Mouse (Mus musculus) cerebellum, postnatal 25 days (tissue): ENCODE data around the gene Galm.
A peak's percentile ranks its signal among the peaks of the same experiment; 100 is the strongest.

Experiments
- DNase-seq, 2 experiments: peaks; one replicate each; pipeline ENCODE4 v3.0.0; 2021; ENCODE audit warnings: mixed read lengths in 2 of 2

The Galm gene

DNA sequence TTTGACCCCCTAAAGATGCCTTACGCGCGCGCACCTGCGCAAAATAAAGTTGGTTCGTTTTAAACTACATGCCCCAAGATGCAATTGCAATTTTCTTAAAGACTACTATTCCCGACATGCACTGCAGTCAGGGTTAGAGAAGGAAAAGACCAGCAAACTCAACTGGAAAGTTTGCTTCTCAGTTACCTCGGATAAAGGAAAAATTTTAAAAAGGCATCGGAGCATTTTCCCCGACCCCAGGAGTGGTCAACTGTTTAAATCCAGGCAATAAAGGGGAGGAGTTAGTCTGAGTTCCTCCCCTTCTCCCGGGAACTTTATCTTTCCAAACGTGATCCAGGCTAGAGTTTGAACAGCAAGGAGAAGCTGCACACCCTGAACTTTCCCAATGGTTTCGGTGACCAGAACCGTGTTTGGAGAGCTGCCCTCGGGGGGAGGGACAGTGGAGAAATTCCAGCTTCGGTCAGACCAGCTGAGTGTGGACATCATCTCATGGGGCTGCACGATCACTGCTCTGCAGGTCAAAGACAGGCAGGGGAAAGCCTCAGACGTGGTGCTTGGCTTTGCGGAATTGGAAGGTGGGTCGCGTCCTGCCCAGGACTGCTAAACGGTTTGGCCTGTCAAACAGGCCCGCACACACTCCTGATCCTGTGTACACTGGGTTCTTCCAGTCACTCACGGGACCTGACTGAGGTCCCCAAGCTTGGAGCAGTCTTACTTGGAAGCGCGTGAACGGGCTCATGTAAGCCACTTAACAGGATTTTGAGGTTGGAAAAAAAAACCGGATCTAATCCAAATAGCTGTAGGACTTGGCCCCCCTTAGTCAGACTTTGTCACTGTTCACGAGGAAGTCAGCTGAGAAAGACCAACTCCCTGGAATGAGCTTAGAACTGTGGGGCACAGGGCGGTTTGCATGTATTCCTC, at the start of gene Galm:
Galm (plus strand) TSS at position 141 of the 921 bp plus-strand sequence.
- peak; percentile 28 to 40 for DNase-seq

DNA sequence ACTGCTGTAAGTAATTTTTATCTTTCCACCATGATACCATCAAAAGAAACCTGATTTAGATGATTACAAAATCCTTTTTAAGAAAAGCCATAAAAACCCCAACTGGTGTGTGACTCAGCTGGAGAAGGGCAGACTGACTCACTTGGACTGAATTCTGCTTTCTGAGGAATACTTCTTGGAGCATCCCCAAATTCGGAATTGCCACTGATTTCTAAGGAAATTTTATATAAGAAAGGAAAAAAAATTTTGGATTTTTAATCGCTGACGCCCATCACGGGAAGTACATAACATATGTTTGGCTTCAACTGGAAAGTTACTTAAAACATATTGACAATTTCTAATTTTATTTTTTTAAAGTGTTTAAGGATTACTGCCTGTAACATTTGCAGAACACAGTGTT, 48.5 kb upstream of the Galm start:
- DNase-seq: no peak

DNA sequence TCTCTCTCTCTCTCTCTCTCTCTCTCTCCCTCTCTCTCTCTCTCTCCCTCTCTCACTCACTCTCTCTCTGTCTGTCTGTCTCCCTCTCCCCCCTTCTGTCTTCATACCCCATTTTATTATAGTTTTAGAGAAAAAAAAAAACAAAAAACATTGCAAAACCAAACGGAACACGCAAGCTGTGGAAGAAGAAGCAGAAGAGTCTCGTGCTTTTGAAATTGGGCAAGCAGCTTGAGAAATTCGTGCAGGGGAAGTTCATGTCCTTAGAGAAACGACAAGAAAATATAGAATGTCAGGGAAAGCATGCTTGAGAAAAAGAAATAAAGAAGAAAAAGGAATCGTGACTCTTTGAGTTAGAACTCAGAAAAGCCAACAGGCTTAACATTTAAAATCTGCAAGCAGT, 44.0 kb upstream of the Galm start:
- DNase-seq: no peak

DNA sequence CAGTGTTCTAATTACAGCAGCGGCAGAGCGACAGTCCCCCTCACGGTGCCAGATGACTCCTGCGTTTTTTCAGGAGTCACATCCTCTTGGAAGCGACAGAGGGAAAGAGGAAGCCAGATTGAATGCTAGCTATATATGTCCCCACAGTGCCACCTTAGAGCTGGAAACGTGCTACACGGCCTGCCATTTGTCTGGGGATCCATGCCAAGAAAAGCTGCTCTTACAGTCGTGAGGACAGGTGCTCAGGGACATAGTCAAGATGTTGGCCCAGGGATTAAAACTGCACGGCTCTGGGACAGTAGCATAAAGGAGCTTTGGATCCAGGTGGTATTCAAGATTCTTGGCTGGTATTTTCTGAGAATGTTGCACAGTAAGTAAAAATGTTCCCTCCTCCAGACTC, 42.8 kb upstream of the Galm start:
- DNase-seq: peak; percentile 14 to 34

DNA sequence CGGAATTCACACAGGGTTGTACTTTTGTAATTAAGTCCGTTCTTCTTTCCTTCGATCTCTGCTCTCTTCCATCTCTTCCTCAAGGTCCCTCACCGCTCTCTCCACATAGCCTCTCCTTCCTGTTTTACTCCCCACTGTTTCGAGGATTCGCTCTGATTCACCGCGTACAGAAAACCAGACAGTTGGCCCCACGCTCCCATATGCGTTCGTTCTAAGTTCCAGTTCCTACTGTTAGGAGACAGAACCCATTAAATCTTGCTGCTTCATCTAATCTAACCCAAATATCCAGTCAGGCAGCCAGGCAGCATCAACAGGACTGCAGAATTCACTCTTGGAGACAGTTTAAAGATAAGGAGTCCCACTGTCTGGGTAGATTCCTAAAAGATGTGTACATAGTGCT, 40.7 kb upstream of the Galm start:
- no peak for DNase-seq

DNA sequence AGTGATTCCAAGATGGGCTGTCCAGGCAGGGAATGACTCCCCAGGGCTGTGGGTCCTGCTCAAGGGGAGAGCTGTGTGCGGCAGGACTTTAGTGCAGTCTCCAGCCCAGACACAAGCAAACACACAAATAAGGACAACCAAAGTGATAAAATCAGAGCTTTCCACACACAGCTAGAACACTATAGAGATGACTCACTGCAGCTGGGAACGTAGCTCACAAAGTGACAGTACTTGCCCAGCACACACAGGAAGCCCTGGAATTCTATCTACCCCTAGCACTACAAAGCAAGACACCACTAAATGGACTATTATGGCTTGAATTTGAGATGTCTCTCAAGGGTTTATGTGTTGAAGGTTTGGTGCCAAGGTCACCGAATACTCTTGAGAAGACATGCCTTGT, 39.1 kb upstream of the Galm start:
- DNase-seq: no peak

DNA sequence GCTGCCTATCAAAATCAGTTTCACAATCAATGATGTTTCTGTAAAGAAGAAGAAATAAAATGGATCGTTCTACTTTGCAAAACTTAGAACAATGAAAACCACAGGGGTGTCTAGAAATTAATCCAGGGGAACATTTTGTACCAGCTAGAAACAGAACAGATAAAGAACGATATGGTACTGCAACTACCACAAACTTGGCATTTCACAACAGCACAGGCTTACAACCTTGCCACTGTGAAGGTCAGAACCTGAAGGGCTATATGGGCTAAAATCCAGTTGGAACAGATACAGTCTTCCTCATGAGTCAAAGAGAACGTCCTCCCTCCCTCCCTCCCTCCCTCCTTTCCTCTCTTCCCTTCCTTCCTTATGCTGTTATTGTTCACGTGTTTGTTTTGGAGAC, 36.7 kb upstream of the Galm start:
- no peak for DNase-seq

DNA sequence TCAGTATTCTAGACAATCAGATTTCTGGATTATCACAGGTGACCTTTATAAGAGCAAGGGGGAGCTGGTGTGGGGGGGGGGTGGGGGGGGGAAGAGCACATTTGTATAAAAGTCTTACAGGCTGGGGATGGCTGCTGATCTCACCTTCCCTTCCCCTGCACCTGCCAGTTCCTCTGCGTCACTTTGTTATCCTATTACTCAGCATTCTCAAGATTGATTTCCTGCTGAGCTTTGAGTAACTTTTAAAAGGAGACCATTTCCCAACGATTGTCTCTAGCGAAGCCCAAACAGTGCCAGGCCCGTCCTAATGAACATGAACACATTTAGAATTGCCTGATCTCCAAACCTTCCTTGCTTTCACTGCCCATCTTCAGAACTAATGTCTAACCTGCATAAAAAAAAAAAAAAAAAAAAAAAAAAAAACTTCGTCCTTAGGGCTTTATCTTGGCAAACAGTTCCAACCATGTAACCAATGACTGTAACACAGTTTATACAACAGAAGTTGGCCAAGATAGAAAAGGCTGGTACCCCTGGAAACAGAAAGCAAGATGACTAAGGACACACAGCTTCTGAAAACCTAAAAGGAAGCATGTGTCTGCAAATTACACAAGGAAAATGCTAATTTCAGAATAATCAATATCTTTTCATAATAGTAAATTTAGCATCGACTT, 35.3 kb upstream of the Galm start:
- no peak for DNase-seq

DNA sequence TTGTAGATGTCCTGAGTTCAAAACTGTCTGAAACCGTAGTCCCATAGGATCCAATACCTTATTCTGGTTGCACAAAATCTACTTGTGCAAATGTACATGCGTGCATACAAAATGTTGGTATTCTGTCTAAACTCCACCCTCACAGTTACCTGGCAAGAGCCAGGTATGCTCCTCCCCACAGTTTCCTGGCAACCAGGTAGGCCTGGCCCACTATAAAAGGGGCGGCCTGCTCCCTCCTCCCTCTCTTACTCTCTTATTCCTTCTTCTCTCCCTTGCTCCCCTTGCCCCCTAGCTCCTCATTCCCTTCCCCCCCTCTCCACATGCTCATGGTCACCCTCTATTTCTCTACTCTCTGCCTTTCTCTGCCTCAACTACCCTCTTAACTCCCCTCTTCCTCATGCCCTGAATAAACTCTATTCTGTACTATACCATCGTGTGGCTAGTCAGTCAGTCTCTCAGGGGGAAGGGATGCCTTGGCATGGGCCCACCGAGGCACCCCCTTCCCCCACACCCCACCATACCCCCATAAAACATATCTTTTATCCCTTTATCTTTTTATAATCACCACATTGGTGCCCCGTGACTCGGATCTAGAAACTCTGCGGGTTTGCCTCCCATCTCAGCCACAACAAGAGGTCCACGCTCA, 31.9 kb upstream of the Galm start:
- no peak for DNase-seq

DNA sequence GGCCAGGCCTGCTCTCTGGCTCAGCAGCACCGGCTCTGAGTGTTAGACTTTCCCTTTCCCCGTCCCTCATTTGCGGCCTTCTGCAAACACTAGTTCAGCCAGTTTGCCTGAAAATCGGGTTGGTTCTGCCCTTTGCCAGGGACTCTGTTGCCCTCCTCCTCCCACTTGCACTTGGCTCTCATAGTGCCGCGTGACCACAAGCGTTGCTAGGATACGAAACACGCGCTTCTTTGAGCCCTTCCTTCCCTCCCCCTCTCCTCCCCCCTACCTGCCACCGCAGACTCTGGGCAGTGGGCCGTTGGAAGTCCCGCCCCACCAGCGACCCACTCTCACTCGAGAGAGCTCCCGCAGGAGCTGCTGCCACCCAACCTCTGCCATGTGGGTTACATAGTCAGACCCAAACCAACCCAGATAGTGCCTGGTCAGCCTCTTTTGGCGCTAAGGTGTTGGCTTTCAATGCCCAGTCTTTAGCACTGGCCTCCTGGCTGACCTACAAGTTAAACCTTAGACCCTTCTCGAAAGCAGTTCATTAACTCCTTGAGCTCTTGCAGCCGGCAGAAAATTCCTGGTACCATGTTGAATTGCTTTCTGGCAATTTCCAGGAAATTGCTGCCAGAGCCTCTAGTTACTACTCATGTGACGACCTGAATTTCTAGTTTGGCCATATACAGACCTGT, 31.1 kb upstream of the Galm start:
- DNase-seq: peak; percentile 30 to 52

DNA sequence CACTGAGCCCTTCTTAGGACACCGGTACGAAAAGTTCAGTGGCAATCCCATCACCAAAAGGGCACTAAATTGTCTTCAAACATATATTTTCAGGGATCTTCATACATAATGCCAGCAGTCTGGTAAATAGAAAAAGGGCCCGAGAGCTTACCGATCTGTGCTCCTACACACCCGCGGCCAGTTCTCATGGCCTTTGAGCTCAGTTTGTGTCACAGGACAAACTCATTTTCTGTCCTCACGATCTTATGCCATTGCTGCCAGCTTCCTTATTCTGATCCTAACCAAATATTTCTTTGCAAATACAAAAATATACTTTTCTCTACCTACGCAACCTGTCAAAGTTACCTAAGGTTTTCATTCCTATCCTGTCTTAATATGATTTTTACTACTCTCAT, 30.6 kb upstream of the Galm start:
- no peak for DNase-seq

DNA sequence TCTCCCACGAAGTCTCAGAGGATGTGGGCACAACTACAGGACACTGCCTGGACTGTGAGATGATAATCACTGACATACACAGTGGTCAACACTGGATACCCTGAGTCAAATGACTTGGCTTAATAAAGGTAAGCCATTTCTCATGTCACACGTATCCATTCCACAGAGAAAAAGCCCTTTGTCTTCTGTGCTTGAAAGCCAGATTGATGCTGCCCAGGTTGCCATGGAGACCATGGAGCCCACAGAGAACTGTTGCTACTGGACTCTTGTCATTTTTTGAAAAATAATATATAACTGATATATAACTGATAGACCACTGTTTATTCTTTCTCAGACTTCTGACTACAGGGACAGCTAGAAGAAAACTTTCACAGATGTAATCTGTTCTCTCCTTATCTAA, 30.1 kb upstream of the Galm start:
- no peak for DNase-seq

DNA sequence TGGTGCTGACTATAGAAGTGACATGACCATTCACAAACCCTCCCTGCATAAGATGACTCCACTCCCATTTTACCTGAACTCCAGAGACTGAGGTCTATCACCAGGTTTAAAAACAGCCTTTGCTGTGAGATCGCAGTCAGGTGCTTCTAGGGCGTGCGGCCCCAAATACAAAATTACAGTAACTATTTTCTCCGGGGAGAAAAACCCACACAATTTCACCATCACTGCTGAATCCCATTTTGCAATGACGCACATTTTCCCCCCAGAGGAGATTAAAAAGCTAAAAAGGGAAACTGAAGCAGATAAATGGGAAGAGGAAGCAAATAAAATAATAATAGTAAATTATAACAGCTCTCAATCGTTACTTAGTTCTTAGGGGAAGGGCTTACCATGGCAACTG, 27.4 kb upstream of the Galm start:
- DNase-seq: no peak

DNA sequence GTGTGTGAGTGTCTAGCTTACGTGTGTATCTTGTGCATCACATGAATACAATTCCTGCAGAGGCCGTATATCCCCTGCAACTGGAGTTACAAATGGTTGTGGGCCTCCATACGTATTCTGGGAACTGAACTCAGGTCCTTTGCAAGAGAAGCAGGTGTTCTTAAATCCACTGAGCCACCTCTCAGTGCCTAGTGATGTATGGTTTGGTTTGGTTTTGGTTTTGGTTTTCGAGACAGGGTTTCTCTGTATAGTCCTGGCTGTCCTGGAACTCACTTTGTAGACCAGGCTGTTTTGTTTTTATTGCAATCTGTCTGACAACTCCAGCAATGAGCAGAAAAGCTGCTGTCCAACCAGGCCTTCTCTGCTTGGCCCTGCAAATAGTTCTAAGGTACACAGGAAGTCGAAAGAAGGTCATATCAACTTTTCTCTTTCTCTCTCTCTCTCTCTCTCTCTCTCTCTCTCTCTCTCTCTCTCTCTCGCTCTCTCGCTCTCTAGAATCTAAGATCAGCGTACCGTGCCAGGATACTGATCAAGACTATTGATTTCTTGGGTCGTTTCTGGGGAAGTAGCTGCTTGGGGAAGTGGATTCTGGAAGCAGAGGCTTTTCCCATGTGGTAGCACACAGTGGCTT, 21.8 kb upstream of the Galm start:
- no peak for DNase-seq

DNA sequence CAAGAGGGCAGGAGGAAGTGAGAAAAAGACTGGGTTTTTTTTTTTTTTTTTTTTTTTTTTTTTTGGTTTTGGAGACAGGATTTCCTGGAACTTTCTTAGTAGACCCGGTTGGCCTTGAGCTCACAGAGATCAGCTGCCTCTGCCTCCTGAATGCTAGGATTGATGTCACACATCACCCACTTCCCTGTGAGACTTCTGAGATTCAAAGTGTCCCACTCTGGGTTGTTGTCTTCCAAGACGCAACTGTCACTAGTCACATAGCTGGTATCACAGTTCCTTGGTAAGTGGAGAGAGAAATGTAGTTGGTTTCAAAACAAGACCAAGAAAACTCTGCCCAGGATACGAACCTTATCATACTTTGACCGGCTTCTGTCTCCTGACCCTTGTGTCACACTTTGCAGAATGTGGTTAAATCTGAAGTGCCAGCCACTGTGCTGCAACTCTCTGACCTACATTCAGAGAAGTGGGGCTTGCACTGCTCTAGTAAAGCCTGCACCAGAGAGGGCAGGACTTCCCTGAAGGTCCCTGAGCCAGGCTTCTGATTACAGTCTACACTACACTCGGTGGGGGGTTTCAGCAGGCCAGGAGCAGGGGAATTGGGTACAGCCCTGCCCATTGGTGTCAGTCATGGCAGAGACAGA, 14.5 kb upstream of the Galm start:
- no peak for DNase-seq

DNA sequence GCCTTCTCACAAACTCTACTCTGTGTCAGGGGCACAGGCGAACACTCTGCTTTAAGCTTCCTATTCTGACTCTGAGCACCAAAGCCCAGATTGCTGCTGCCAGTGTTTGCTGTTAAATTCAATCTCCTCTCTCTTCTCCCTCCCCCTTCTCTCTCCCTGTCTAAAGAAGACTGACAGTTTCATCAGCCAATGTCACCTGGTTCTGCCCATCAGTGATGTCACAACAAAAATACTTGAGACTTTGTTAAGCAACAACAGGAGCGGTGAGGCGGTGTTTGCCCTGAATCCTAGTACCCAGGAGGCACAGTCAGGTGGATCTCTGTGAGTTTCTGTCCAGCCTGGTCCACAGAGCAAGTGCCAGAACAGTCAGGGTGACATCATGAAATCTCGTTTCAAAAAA, 13.8 kb upstream of the Galm start:
- no peak for DNase-seq

DNA sequence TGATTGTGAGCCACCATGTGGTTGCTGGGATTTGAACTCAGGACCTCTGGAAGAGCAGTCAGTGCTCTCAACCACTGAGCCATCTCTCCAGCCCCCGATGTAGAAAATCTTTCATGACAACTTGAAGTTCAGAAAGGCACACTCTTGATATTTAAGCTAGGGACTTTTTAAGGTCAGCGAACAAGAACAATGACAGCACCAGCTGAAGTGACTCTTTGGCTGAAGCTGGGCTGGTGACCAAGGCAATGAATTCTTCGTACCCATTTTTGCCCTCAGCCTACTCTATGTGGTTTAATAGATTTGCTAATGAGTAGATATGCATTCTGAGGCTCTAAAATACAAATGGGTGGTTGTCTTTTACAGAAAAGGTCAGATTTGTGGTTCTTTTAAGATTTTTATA, 6.9 kb upstream of the Galm start:
- no peak for DNase-seq

DNA sequence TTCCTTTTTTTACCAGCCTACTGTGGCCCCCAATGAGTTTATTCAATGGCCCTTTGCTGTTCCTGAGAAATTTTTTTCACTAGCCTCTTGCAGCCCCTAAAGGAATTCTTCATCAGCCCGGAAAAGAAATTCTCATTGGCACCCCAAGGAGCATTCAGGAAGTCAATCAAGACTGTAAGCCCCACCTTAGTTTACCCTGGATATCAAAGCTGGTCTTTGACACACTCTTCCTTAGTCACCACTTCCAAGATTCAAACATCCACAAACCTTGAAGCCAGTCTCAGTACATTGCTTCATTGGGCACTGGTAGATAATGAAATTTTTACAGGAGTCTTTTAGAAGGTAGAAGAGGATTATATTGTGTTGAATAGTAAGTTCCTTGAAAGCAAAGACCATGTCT, 5.4 kb upstream of the Galm start:
- no peak for DNase-seq

DNA sequence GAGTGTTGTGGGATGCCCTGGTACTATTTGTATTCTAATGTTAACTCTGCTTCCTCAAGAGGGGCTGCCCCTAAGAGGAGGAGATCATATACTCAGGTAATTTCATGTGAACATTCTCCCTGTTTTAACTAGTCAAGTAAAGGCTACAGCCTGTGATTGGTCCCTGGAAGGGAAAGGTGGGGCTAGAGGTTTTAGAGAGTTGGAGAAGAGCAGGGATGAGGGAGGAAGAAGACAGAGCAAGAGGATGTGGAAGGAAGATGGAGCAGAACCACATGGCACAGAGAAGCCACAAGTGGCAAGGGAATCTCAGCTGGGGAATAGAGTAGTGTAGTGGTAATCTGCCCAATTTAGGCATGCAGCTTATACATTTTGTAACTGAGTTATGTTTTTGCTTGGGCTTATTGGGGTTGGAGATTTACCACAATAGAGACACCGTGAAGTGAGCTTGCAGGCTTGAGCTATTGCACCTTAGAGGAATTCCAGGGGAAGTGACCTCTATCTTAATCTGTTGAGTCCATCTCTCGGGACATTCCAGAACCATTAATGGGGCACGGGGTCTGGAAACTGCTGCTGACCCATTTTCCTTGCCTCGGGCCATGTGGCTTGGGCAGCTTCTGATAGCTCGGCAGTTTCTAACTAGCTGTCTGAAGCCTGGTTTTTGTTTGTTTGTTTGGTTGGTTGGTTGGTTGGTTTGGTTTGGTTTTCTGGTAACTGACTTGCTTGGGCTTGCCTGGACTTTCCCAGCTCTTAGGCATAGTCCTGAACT, 2.1 kb upstream of the Galm start:
- DNase-seq: no peak

DNA sequence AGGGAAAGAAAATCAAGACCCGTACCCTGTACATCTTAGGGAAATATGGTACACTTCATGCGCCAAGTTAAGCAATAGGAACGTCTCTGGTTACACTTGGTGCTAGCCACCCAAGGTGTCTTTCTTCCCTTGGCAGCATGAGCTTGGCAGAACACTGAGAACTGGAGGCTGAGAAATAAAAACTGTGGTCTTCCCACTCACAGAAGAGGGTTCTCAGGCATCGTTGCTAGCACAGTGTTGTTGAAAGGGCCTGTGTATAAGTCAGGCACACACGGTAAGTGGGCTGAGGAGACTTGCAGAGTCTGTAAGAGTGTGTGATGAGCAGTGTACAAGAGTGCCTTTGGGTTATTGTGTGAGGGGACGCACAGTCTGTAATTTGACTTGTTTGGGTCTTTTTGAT, 1.1 kb upstream of the Galm start:
- DNase-seq: no peak

DNA sequence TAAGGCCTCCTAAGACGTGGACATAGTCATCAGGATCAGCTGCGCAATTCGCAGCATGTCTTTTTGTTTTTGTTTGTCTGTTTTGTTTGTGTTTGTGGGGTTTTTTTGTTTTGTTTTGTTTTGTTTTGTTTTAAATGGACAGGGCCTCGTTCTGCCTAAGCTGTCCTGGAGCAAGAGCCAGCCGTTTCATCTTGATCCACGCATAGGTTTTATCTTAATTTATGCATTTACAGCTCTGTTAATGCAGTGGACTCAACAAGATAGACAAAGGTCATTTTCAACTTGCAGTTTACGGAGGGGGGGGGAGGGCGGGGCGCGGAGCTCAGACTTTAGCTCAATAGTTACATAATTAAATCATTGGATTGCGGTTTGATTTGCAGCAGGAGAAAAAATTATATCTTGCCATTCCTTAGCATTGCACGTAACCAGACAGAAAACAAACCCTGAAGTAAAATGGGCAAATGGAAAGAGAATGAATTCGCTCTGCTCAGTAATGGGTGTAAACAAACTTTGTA, 1.3 kb downstream of the Galm start:
- no peak for DNase-seq
